In genomic region chr9:35051666-35052065, GRCm38 (mm10) we compare ENCODE assay signal across 21 mouse cellular contexts.
A peak's percentile ranks its signal among the peaks of the same experiment; 100 is the strongest.
DNase-seq lines count a peak whose midpoint lies in the region; ATAC-seq lines count a peak whose summit lies in the region.
"Had no signal": no experiment of that assay in that cellular context is flagged by ENCODE, and none has a peak within 500 bp of the region (broad histone marks: within the 10 kb centered on the region; RNA-seq: fewer than 3 reads in every experiment).

No protein-coding gene starts in this region.

- peaks cover 8% of the 10 kb centered on the region for H3K27me3 ChIP-seq in heart, embryonic 11.5 days (ENCODE audit: control insufficient read depth, insufficient read depth, low read length)
- H3K27me3 ChIP-seq in heart, embryonic 14.5 days (ENCODE audit: control insufficient read depth, insufficient read depth, low read length), result no peaks in the 10 kb centered on the region
- H3K27me3 ChIP-seq in limb, embryonic 10.5 days (ENCODE audit: low read depth, poor library complexity, severe bottlenecking), result no peaks in the 10 kb centered on the region
- H3K27me3 ChIP-seq in midbrain, embryonic 13.5 days, result no peaks in the 10 kb centered on the region
- H3K27me3 ChIP-seq: embryonic facial prominence, embryonic 15.5 days; liver, embryonic 13.5 days; megakaryocyte, embryonic 14.5 days; neural tube, embryonic 13.5 days; stomach, embryonic 15.5 days had no signal

- no peak overlapping the region for H3K4me3 ChIP-seq in heart, embryonic 11.5 days (ENCODE audit: low read depth, low read length)
- no peak overlapping the region for H3K4me3 ChIP-seq in heart, embryonic 14.5 days (ENCODE audit: control insufficient read depth in 1 of 2, insufficient read depth in 1 of 2, low read depth in 1 of 2, low read length in 2 of 2)
- H3K4me3 ChIP-seq in limb, embryonic 10.5 days, result no peak overlapping the region
- no peak overlapping the region for H3K4me3 ChIP-seq in midbrain, embryonic 13.5 days (replicated peaks)
- H3K4me3 ChIP-seq: embryonic facial prominence, embryonic 15.5 days; heart, embryonic 13.5 days; liver, embryonic 13.5 days; megakaryocyte, embryonic 14.5 days; neural tube, embryonic 13.5 days; stomach, embryonic 15.5 days had no signal

- no peak overlapping the region for H3K27ac ChIP-seq in heart, embryonic 11.5 days (ENCODE audit: low read depth, low read length)
- peak overlapping the region; percentile 28 to 42; a peak in 2 of 4 replicates for H3K27ac ChIP-seq in heart, embryonic 14.5 days (replicated peaks in 1 of 2; ENCODE audit: control insufficient read depth in 1 of 2, insufficient read depth in 1 of 2, low read depth in 2 of 2, low read length in 2 of 2)
- no peak overlapping the region for H3K27ac ChIP-seq in limb, embryonic 10.5 days
- no peak overlapping the region for H3K27ac ChIP-seq in midbrain, embryonic 13.5 days
- H3K27ac ChIP-seq: embryonic facial prominence, embryonic 15.5 days; hindbrain, postnatal 0 days; kidney, postnatal 0 days; liver, embryonic 13.5 days; neural tube, embryonic 13.5 days; stomach, embryonic 15.5 days had no signal

- H3K4me1 ChIP-seq in heart, embryonic 11.5 days (ENCODE audit: control insufficient read depth, insufficient read depth, low read length), result peaks cover 9% of the 10 kb centered on the region; the same call in 1 of the 2 replicates
- peaks cover 18 to 28% of the 10 kb centered on the region in 2 experiments for H3K4me1 ChIP-seq in heart, embryonic 14.5 days (ENCODE audit: control insufficient read depth in 2 of 2, insufficient read depth in 2 of 2, low read length in 2 of 2)
- H3K4me1 ChIP-seq in limb, embryonic 10.5 days, result no peaks in the 10 kb centered on the region
- H3K4me1 ChIP-seq in midbrain, embryonic 13.5 days (replicated peaks), result no peaks in the 10 kb centered on the region
- H3K4me1 ChIP-seq: embryonic facial prominence, embryonic 15.5 days; liver, embryonic 13.5 days; neural tube, embryonic 13.5 days; stomach, embryonic 15.5 days had no signal

- ATAC-seq in heart, embryonic 11.5 days (replicated peaks; ENCODE audit: insufficient number of reproducible peaks, low FRiP score, low TSS enrichment), result no peak
- peak; percentile 51; the same call in 1 of the 2 replicates for ATAC-seq in heart, embryonic 14.5 days (ENCODE audit: insufficient number of reproducible peaks, insufficient read depth, low FRiP score, low read depth)
- no peak for ATAC-seq in midbrain, embryonic 13.5 days
- ATAC-seq: forebrain, embryonic 14.5 days; hindbrain, postnatal 0 days; lung, postnatal 0 days had no signal

- H3K9ac ChIP-seq in heart, embryonic 11.5 days (ENCODE audit: low read depth, low read length), result no peak overlapping the region
- H3K9ac ChIP-seq in heart, embryonic 14.5 days (ENCODE audit: low read length), result no peak overlapping the region
- no peak overlapping the region for H3K9ac ChIP-seq in midbrain, embryonic 13.5 days (replicated peaks)
- H3K9ac ChIP-seq: embryonic facial prominence, embryonic 15.5 days; heart, embryonic 13.5 days; liver, embryonic 13.5 days; neural tube, embryonic 13.5 days; stomach, embryonic 15.5 days had no signal

- DNase-seq in heart, adult 18-20 months, result peak; percentile 56 to 81
- peak; percentile 0 for DNase-seq in ovary, postnatal 10 days (ENCODE audit: low spot score)
- no peak for DNase-seq in ovary, postnatal 14 days (ENCODE audit: low spot score)
- peak; percentile 9 for DNase-seq in limb, embryonic 10.5 days (ENCODE audit: low spot score)
- DNase-seq: cerebellum, adult 8-10 months; layer of hippocampus, adult 9-11 months; left cerebral cortex, postnatal 4 days; liver, embryonic 13.5 days; spleen, adult 18-20 months had no signal

- no peak overlapping the region for H3K4me2 ChIP-seq in heart, embryonic 11.5 days
- H3K4me2 ChIP-seq in heart, embryonic 14.5 days (ENCODE audit: low read length), result no peak overlapping the region
- H3K4me2 ChIP-seq in midbrain, embryonic 13.5 days (replicated peaks), result no peak overlapping the region
- H3K4me2 ChIP-seq: embryonic facial prominence, embryonic 15.5 days; heart, embryonic 13.5 days; liver, embryonic 13.5 days; neural tube, embryonic 13.5 days; stomach, embryonic 15.5 days had no signal

- H3K9me3 ChIP-seq in heart, embryonic 11.5 days (replicated peaks; ENCODE audit: control insufficient read depth, low read length), result no peaks in the 10 kb centered on the region
- H3K9me3 ChIP-seq in heart, embryonic 14.5 days (ENCODE audit: control insufficient read depth, low read length), result no peaks in the 10 kb centered on the region
- H3K9me3 ChIP-seq in limb, embryonic 10.5 days (replicated peaks), result no peaks in the 10 kb centered on the region
- no peaks in the 10 kb centered on the region for H3K9me3 ChIP-seq in midbrain, embryonic 13.5 days
- H3K9me3 ChIP-seq: embryonic facial prominence, embryonic 15.5 days; heart, embryonic 13.5 days; liver, embryonic 13.5 days; megakaryocyte, embryonic 14.5 days; neural tube, embryonic 13.5 days; stomach, embryonic 15.5 days had no signal

- 55% methylated on average over 4 of the region's 4 CpGs for WGBS in heart, embryonic 11.5 days (ENCODE audit: insufficient replicate concordance)
- WGBS in heart, embryonic 14.5 days, result 41% methylated on average over 4 of the region's 4 CpGs
- 92% methylated on average over 4 of the region's 4 CpGs for WGBS in limb, embryonic 10.5 days
- WGBS in midbrain, embryonic 13.5 days, result 95% methylated on average over 4 of the region's 4 CpGs

- peaks cover 5% of the 10 kb centered on the region; the same call in 1 of the 2 replicates for H3K36me3 ChIP-seq in heart, embryonic 11.5 days (ENCODE audit: control insufficient read depth, insufficient read depth, low read length)
- peaks cover 31% of the 10 kb centered on the region for H3K36me3 ChIP-seq in heart, embryonic 14.5 days (ENCODE audit: control insufficient read depth, insufficient read depth, low read length)
- H3K36me3 ChIP-seq in limb, embryonic 10.5 days, result peaks cover 66% of the 10 kb centered on the region
- peaks cover 13% of the 10 kb centered on the region for H3K36me3 ChIP-seq in midbrain, embryonic 13.5 days
- H3K36me3 ChIP-seq: stomach, embryonic 15.5 days had no signal

Comparison
In these comparisons a context has a peak if more than half of its experiments do, and no peak if none do; other contexts are left out.
1. H3K27ac ChIP-seq: peak in heart, embryonic 14.5 days (2 of 2); none in heart, embryonic 11.5 days (single experiment), limb, embryonic 10.5 days (single experiment) and midbrain, embryonic 13.5 days (single experiment).